Mouse (Mus musculus) layer of hippocampus, postnatal 36 days (tissue): ENCODE results near the gene Mdk. TPM values are rescaled to one million over a fixed set of nuclear protein-coding genes. Genes with fewer than 3 reads are reported as not detected.
A peak's percentile ranks its signal among the peaks of the same experiment; 100 is the strongest.

Experiments
- DNase-seq, 2 experiments: peaks; one replicate each; pipeline ENCODE4 v3.0.0; 2022
- total RNA-seq, 2 experiments: library from RNA; stranded (reverse); gene quantifications; 2 replicates each; pipeline ENCODE4 v1.2.3; 2021

The Mdk gene
- total RNA-seq, 2 experiments from 2014 or later, result 25.4 to 29.4 TPM

- no peak for DNase-seq
Observed at GRCm38 (mm10) chr2:91932737-91933350, 747 bp upstream of the Mdk start.

DNA sequence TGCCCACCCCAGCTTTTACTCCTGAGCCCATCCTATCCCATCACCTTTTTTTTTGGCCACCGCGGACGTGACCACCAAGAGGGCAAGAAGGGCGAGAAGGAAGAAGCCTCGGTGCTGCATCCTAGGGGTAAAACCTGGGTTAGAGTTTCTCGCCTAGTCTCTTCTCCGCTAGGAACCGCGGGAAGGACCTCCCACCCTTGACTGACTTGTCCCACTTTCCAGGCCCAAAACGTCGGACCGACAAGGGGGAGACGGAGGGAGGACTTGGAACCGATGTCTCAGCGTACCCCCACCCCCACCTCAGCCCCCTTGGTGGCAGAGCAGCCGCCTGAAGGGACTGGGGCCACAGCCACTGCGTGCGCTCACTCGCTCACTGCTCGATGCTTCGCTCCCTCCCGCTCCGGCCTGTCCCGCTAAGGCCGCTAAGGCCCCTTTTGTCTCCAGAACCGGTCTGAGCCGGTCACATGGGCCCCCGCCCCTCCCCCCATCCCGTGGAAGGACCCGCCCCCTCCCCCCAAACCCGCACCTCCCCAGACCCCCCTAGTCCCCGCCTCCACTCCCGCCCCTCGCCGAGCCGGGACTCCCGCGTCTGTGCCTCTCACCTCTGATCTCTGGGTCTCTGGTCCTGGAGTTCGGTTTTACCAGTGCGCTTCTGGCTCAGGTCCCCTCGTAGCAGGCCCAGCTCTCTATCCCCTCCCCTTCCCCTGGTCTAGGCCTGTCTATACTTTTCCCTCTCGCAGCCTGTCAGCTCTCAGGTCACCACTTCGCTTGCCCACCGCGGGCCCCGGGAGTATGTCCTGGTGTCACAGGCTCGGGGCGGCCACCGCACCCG is 553 bp downstream of the Mdk start:
- no peak for DNase-seq

GRCm38 (mm10) chr2:91930761-91931291 is 1.3 kb downstream of the Mdk start:
- peak in 1 of 2 experiments; percentile 4 for DNase-seq

DNA sequence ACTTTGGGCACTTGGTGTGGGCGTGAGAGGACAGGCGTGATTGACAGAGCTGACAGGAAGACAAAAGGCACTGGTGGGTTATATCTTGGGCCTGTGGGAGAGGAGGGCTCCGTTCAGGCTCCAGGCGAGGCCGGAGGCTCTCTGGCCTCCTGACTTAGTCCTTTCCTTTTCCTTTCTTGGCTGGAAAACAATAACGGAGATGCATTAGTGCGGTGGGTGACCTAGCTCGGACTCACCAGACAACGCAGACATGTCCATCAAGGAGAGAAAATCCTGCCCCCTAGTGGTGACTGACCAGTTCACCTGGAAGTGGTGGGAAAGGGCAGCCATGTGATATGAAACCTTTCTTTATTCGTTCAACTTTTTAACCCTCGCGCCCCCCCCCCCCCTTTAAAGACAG is 2.2 kb downstream of the Mdk start:
- peak in 1 of 2 experiments; percentile 28 for DNase-seq

DNA sequence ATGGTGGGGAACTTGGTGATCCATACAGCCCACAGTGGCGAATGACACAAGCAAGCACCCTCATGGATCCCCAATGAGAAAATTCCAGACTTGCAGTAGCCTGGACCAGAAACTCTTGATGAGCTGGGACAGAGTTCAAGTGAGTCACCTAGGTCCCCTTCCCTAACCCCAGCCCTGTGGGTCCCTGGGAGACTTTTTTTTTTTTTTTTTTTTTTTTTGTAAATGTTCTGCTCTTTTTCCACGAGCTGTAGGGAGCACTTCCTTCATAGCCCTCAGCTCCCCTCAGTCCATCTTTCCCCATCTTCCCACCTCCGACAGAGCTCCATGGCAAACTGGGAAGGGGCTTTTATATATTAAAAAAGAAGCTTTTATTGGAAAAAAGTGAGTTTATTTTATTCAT is 2.6 kb downstream of the Mdk start:
- DNase-seq, result no peak

GRCm38 (mm10) chr2:91928534-91929350 is 3.4 kb downstream of the Mdk start:
- peak in 1 of 2 experiments; percentile 41 for DNase-seq

DNA sequence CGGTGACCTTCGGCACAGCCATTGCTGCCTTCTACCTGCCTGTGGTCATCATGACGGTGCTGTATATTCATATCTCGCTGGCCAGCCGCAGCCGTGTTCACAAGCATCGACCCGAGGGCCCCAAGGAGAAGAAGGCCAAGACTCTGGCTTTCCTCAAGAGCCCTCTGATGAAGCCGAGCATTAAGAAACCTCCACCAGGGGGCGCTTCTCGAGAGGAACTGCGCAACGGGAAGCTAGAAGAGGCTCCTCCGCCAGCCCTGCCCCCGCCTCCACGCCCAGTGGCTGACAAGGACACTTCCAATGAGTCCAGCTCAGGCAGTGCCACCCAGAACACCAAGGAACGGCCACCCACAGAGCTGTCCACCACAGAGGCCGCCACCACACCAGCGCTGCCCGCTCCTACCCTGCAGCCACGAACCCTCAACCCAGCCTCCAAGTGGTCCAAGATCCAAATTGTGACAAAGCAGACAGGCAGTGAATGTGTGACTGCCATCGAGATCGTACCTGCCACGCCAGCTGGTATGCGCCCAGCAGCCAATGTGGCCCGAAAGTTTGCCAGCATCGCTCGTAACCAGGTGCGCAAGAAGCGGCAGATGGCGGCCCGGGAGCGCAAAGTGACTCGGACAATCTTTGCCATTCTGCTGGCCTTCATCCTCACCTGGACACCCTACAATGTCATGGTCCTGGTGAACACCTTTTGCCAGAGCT is 4.1 kb downstream of the Mdk start:
- peak; percentile 70 to 72 for DNase-seq

GRCm38 (mm10) chr2:91926949-91927348 is 5.1 kb downstream of the Mdk start, which contains the start of gene Chrm4:
Gene Chrm4 (plus strand): TSS chr2:91927249.
- DNase-seq, result no peak

DNA sequence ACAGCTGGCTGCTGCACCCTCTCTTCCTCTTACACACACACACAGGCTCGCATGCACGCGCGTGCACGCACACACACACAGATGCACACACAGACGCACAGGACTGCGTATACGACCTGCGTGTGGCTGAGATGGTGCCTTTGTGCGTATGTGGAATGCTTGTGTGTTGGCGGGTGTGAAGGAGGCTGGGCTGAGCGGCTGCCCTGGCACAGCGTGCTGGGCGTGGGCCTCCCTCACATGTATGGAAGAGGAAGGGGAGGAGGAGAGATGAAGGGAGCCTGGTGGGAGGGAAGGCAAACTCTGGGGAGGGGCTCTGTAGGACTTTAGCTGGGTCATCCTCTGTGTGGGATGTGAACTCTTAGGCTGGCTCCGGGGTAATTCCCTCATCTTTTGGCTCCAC is 6.7 kb downstream of the Mdk start:
- peak in 1 of 2 experiments; percentile 48 for DNase-seq

DNA sequence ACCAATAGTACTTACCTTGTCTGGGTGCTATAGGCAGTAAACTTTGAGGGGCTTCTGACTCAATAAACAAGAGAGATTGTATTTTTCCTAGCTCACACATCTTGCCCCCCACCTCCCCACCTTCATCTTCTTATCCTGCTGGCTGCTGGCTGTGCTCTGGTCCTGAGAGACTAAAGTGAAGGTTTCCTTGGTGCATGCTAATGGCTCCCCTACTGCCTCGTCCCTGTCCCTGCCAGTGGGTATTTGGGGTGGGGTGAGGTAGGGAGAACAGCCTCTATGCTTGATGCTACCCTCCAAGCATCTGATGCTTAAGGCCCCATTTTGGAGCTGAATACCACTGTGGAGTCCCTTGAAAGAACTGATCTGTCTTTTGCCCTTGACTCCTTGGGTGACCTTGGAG is 7.4 kb downstream of the Mdk start:
- DNase-seq, result no peak

DNA sequence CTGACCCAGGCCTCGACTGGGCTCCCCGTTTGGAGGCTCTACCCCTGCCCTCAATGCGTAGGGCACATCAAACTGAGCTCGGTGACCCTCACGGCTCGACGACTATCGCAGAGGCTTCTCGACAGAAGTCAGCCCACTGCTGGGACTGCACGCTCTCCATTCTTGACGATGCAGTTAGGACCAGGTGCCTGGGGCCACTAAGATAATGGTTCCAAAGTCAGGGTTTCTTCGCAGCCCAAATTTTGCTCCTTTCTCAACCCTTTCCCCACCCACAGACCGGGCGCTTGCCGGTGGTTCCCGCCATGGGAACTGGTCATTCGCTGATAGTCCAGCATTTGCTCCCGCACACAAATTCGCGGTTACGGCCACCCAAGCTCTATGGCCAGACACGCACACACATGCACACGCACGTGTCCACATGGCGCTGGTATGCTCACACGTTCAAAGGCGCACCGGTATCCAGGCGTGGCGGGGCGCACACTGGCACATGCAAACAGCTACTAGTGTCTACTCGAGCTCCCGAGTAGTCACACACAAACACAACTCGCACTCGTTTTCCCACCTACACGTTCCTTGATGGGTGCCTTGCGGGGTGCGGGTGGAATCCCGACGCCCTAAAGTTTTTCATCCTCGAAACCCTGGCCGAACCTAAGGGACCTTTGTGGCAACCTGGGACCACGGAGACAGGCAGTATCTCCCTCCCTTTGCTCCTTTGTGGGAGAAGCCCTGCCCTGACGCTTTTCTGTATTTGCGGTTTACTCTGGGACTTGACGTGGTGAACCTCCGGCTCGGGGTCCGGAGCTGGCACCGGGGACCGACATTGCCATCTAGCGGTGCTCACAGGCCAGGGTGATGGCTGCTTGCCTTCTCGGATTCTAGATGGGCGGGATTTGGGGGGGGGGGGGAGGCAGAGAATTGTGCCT is 8.4 kb downstream of the Mdk start:
- DNase-seq, result peak; percentile 67 to 69

- DNase-seq, result peak in 1 of 2 experiments; percentile 35
Observed at GRCm38 (mm10) chr2:91922586-91923414, 9.3 kb downstream of the Mdk start.

DNA sequence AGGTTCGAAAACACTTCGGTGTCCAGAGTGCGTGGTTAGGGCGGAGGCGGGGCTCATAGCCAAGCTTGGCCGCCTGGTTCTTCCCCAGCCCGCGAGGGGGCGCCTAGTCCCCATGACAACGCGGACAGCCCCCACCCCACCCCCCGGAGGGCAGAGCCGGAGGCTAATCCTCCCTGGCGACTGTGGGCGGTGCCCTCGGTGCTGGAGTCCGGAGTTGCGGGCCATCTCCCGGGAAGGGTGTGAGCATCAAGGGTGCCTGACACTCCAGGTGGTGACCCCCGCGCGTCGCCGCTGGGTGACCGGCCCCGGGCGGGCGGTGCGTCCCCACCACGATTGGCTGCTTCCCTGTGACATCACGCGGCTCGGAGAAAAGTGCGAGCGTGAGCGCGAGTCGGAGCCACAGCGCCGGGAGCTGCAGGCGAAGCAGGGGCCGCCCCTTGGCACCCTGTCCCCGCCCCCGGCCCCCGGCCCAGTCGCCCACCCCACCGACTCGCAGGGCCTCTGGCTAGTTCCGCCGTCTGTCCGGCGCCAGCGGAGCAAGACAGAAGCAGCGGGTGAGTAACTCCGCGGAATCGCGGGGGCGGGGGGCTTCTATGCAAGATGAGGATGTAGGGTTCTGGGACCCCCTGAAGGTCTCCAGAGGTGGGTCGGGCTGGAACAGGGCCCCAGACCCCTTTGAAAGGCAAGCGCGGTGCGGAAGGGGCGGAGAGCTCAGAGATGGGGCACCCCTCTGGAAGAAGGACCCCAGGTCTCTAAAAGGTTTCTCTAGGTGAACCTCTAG is 10.1 kb downstream of the Mdk start:
- peak; percentile 81 to 82 for DNase-seq

- peak in 1 of 2 experiments; percentile 30 for DNase-seq
Observed at GRCm38 (mm10) chr2:91921181-91921789, 10.8 kb downstream of the Mdk start.

DNA sequence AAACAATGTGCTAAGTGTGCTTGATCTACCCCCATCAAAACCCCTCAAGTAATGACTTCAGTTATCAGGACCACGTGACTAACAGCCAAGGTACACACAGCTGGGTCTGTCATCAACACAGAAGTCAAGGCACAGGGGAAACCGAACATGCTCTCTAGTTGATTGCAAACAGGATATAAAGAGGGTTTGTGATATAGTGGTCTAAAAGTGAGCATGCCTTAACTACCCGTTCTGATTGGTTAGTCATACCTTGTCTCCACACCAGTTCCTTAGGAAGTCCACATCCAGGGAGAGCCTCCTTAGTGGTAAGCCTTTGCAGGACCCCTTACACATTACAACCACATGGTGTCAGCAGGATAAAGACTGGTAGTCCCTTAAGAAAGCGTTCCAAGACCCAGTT is 12.0 kb downstream of the Mdk start:
- no peak for DNase-seq

DNA sequence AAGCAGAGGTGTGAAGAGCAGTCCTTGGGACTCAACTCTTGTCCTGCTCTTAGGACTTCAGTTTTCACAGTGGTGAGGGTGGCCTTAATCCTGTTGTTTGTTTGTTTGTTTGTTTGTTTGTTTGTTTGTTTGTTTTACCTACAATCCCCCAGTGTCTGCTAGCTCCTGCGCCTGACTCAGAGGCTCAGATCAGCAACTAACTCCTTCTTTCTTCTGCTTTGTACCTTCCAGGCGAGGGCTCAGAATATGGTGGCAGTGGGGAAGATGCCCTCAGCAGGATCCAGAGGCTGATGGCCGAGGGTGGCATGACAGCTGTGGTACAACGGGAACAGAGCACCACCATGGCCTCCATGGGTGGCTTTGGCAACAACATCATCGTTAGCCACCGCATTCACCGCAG is 15.0 kb downstream of the Mdk start:
- no peak for DNase-seq

GRCm38 (mm10) chr2:91916346-91916977 is 15.6 kb downstream of the Mdk start:
- DNase-seq, result no peak
